Comparison of ENCODE assay signal across 9 mouse cellular contexts in the genomic region with DNA sequence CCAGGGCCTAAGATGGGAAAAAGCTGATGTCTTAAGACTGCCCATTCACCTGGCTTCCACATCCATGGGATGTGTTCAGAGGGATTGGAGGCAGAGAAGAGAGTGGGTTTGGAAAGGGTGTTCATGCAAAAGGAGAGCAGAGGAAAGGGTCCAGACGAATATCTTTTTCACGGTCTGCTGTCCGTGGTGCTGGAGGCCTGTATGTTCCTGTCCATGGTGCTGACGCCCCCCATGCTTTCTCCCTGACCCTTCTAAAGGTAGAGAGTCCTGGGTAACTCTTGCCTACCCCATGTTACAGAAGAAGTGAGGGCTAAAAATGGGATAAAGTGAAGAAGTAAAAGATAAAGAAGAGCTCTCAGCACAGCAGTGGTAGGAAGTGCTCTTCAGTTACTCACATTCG. TPM values are rescaled to one million over a fixed set of nuclear protein-coding genes. Genes with fewer than 3 reads are reported as not detected.
DNase-seq lines count a peak whose midpoint lies in the region; ATAC-seq and TF ChIP-seq lines count a peak whose summit lies in the region.
"Had no signal": no experiment of that assay in that cellular context is flagged by ENCODE, and none has a peak within 500 bp of the region (broad histone marks: within the 10 kb centered on the region; RNA-seq: fewer than 3 reads in every experiment).

No protein-coding gene starts in this region.

- 12% methylated on average over 5 of the region's 5 CpGs for WGBS in kidney, embryonic 15.5 days

- H3K9ac ChIP-seq in kidney, embryonic 15.5 days, result no peak overlapping the region
- H3K9ac ChIP-seq in MEL (ENCODE audit: control insufficient read depth, low read depth, low read length, poor library complexity, severe bottlenecking), result no peak overlapping the region
- H3K9ac ChIP-seq: limb, embryonic 15.5 days had no signal

- H3ac ChIP-seq in myocyte (ENCODE audit: control insufficient read depth, insufficient read length), result no peak overlapping the region

- no peaks in the 10 kb centered on the region for H3K36me3 ChIP-seq in kidney, embryonic 15.5 days
- H3K36me3 ChIP-seq in MEL (ENCODE audit: control insufficient read depth in 1 of 2, insufficient read depth in 2 of 2, low read length in 2 of 2) (no peaks in the 10 kb centered on the region), myocyte (ENCODE audit: control insufficient read depth, insufficient read depth) (no peaks in the 10 kb centered on the region)
- H3K36me3 ChIP-seq: limb, embryonic 15.5 days had no signal

- peak; percentile 55 to 71 for DNase-seq in kidney, postnatal 4 days
- peak; percentile 56 for DNase-seq in MEL (ENCODE audit: low read depth, low spot score)
- peak; percentile 40 for DNase-seq in c-Kit-positive CD71-positive TER-119-positive erythroid progenitor cells, embryonic 14.5 days (ENCODE audit: low spot score)
- no peak for DNase-seq in spleen, postnatal 14 days (ENCODE audit: low spot score in 2 of 2)
- DNase-seq in cerebellum, postnatal 10 days, result no peak

- H3K9me3 ChIP-seq in kidney, embryonic 15.5 days (replicated peaks), result no peaks in the 10 kb centered on the region
- no peaks in the 10 kb centered on the region for H3K9me3 ChIP-seq in MEL (replicated peaks; ENCODE audit: insufficient read depth, low read length)
- H3K9me3 ChIP-seq: limb, embryonic 15.5 days had no signal

- no peak for ATAC-seq in kidney, embryonic 15.5 days (replicated peaks; ENCODE audit: low FRiP score)

- H3K27me3 ChIP-seq in kidney, embryonic 15.5 days, result no peaks in the 10 kb centered on the region; the same call in 1 of the 2 replicates
- no peaks in the 10 kb centered on the region for H3K27me3 ChIP-seq in MEL (ENCODE audit: control insufficient read depth in 1 of 2, insufficient read depth in 2 of 2, low read length in 2 of 2)
- H3K27me3 ChIP-seq in myocyte (ENCODE audit: control insufficient read depth, insufficient read depth, insufficient read length), result no peaks in the 10 kb centered on the region
- H3K27me3 ChIP-seq: limb, embryonic 15.5 days had no signal

- no peak for TF ChIP-seq RAD21 in MEL (IDR thresholded peaks at IDR 0.05; ENCODE audit: low read depth, low read length)

- no peak overlapping the region for H3K27ac ChIP-seq in kidney, embryonic 15.5 days
- no peak overlapping the region for H3K27ac ChIP-seq in MEL (ENCODE audit: control insufficient read depth, low read depth, low read length)
- H3K27ac ChIP-seq: limb, embryonic 15.5 days had no signal

- no peaks in the 10 kb centered on the region for H3K79me2 ChIP-seq in MEL (ENCODE audit: control insufficient read depth, insufficient read depth, low read length, poor library complexity)
- no peaks in the 10 kb centered on the region for H3K79me2 ChIP-seq in myocyte (ENCODE audit: control insufficient read depth, insufficient read depth)

- TF ChIP-seq EP300 in MEL (IDR thresholded peaks at IDR 0.05; ENCODE audit: low read depth in 1 of 2, low read length in 2 of 2), result no peak

- TF ChIP-seq CTCF in MEL (IDR thresholded peaks at IDR 0.05 in 2 of 3, conservative IDR thresholded peaks at IDR 0.05 in 1 of 3; ENCODE audit: control insufficient read depth in 1 of 3, insufficient read depth in 1 of 3, low read depth in 2 of 3, low read length in 3 of 3, poor library complexity in 1 of 3, severe bottlenecking in 1 of 3), result no peak

- H3K4me3 ChIP-seq in kidney, embryonic 15.5 days (replicated peaks), result no peak overlapping the region
- no peak overlapping the region for H3K4me3 ChIP-seq in MEL (ENCODE audit: control insufficient read depth in 1 of 2, insufficient read depth in 1 of 2, low read depth in 2 of 2, low read length in 2 of 2)
- no peak overlapping the region for H3K4me3 ChIP-seq in myocyte
- H3K4me3 ChIP-seq: limb, embryonic 15.5 days had no signal

- H3K4me1 ChIP-seq in kidney, embryonic 15.5 days, result no peaks in the 10 kb centered on the region
- H3K4me1 ChIP-seq in MEL (ENCODE audit: control insufficient read depth in 1 of 2, insufficient read depth in 2 of 2, low read length in 2 of 2), result no peaks in the 10 kb centered on the region
- H3K4me1 ChIP-seq: limb, embryonic 15.5 days had no signal

- H3K4me2 ChIP-seq in kidney, embryonic 15.5 days, result no peak overlapping the region
- H3K4me2 ChIP-seq in myocyte (ENCODE audit: low read depth), result no peak overlapping the region
- H3K4me2 ChIP-seq: heart, embryonic 11.5 days; limb, embryonic 15.5 days had no signal

- TF ChIP-seq POLR2A in MEL (IDR thresholded peaks at IDR 0.05; ENCODE audit: control insufficient read depth in 1 of 2, insufficient read depth in 1 of 2, low read depth in 1 of 2, low read length in 2 of 2, poor library complexity in 1 of 2) (no peak), myocyte (IDR thresholded peaks at IDR 0.05; ENCODE audit: insufficient read length, low read depth) (no peak)

TF ChIP-seq in MEL, 35 proteins besides CTCF, POLR2A, EP300 and RAD21:
- peak; percentile 29; the same call in 1 of the 2 replicates for TF ChIP-seq GATA1 (IDR thresholded peaks at IDR 0.05; ENCODE audit: low read depth, low read length)
- TF ChIP-seq SIN3A (IDR thresholded peaks at IDR 0.05; ENCODE audit: low read length), result peak; percentile 99
- no peak for TF ChIP-seq KAT2A (conservative IDR thresholded peaks at IDR 0.05; ENCODE audit: low read depth, low read length)
- TF ChIP-seq MXI1 (IDR thresholded peaks at IDR 0.05; ENCODE audit: low read depth, low read length), result peak; percentile 98
- TF ChIP-seq MYB (IDR thresholded peaks at IDR 0.05; ENCODE audit: low read depth, low read length), result no peak
- TF ChIP-seq UBTF (IDR thresholded peaks at IDR 0.05; ENCODE audit: borderline replicate concordance, insufficient read depth, low read depth, low read length), result no peak
- no peak for TF ChIP-seq ELF1 (IDR thresholded peaks at IDR 0.05; ENCODE audit: low read depth, low read length)
- no peak for TF ChIP-seq ZKSCAN1 (IDR thresholded peaks at IDR 0.05; ENCODE audit: low read depth, low read length)

TF ChIP-seq in myocyte, 11 proteins besides CTCF, POLR2A, EP300 and RAD21:
- TF ChIP-seq MAX (IDR thresholded peaks at IDR 0.05; ENCODE audit: low read depth) (peak; percentile 62), TCF3 (IDR thresholded peaks at IDR 0.05; ENCODE audit: insufficient read length, low read depth) (no peak), REST (IDR thresholded peaks at IDR 0.05; ENCODE audit: insufficient read depth, insufficient read length) (peak; percentile 91)

RNA-seq across cellular contexts. Expression of gene Avpr2, which starts 22.6 kb away (rescaled TPM):
- polyA plus RNA-seq in kidney, embryonic 15.5 days (2015; fragmentation: Nextera tagmentation; extraction: Ambion mirVana), result 5.8 and 6.2 TPM in 2 replicates
- 0.10 and 0.35 TPM in 2 replicates for total RNA-seq in MEL (2012; rRNA removed)
- under 1 TPM in 1 of 2 experiments, not detected in 1; 0.49 TPM for polyA plus RNA-seq in MEL (2012; ENCODE audit: insufficient read depth in 1 of 2, insufficient read length in 2 of 2, low read depth in 1 of 2, low replicate concordance in 2 of 2, missing spikeins in 1 of 2)
- not detected for polyA plus RNA-seq in myocyte (2012; fragmentation: generic; extraction: Trizol)
- polyA plus RNA-seq: heart, embryonic 11.5 days had no signal

RNA-seq across cellular contexts. Expression of gene L1cam, which starts 26.6 kb away (rescaled TPM):
- polyA plus RNA-seq in kidney, embryonic 15.5 days (2015; fragmentation: Nextera tagmentation; extraction: Ambion mirVana), result 8.0 and 10.4 TPM in 2 replicates
- total RNA-seq in MEL (2012; rRNA removed), result 0.52 and 0.73 TPM in 2 replicates
- polyA plus RNA-seq in MEL (2012; ENCODE audit: insufficient read depth in 1 of 2, insufficient read length in 2 of 2, low read depth in 1 of 2, low replicate concordance in 2 of 2, missing spikeins in 1 of 2) (under 1 TPM in 1 of 2 experiments, not detected in 1; 0.96 TPM), myocyte (2012; fragmentation: generic; extraction: Trizol) (0.65 TPM)

RNA-seq across cellular contexts. Expression of gene Pdzd4, which starts 44.6 kb away (rescaled TPM):
- 0.80 and 0.92 TPM in 2 replicates for polyA plus RNA-seq in kidney, embryonic 15.5 days (2015; fragmentation: Nextera tagmentation; extraction: Ambion mirVana)
- 0.46 and 0.49 TPM in 2 replicates for total RNA-seq in MEL (2012; rRNA removed)
- polyA plus RNA-seq in MEL (2012; ENCODE audit: insufficient read depth in 1 of 2, insufficient read length in 2 of 2, low read depth in 1 of 2, low replicate concordance in 2 of 2, missing spikeins in 1 of 2), result 1 to 10 TPM in 1 of 2 experiments, not detected in 1; 2.7 TPM
- polyA plus RNA-seq in myocyte (2012; fragmentation: generic; extraction: Trizol), result 0.25 TPM

RNA-seq across cellular contexts. Expression of gene Arhgap4, which starts 52.3 kb away (rescaled TPM):
- 3.7 and 4.0 TPM in 2 replicates for polyA plus RNA-seq in kidney, embryonic 15.5 days (2015; fragmentation: Nextera tagmentation; extraction: Ambion mirVana)
- total RNA-seq in MEL (2012; rRNA removed), result 9.6 and 10.3 TPM in 2 replicates
- polyA plus RNA-seq in MEL (2012; ENCODE audit: insufficient read depth in 1 of 2, insufficient read length in 2 of 2, low read depth in 1 of 2, low replicate concordance in 2 of 2, missing spikeins in 1 of 2) (10 to 100 TPM in 1 of 2 experiments, not detected in 1; 24.5 TPM), myocyte (2012; fragmentation: generic; extraction: Trizol) (0.24 TPM)

RNA-seq across cellular contexts. Expression of gene Naa10, which starts 52.4 kb away (rescaled TPM):
- 139 and 159 TPM in 2 replicates for polyA plus RNA-seq in kidney, embryonic 15.5 days (2015; fragmentation: Nextera tagmentation; extraction: Ambion mirVana)
- 155 and 174 TPM in 2 replicates for total RNA-seq in MEL (2012; rRNA removed)
- polyA plus RNA-seq in MEL (2012; ENCODE audit: insufficient read depth in 1 of 2, insufficient read length in 2 of 2, low read depth in 1 of 2, low replicate concordance in 2 of 2, missing spikeins in 1 of 2) (100 to 1,000 TPM; 253 to 417 TPM), myocyte (2012; fragmentation: generic; extraction: Trizol) (83.1 TPM)

Comparison
In these comparisons a context has a peak if more than half of its experiments do, and no peak if none do; other contexts are left out.
1. DNase-seq: peak in kidney, postnatal 4 days (2 of 2), MEL (single experiment) and c-Kit-positive CD71-positive TER-119-positive erythroid progenitor cells, embryonic 14.5 days (single experiment); none in spleen, postnatal 14 days (0 of 2) and cerebellum, postnatal 10 days (0 of 2).